Mouse (Mus musculus) cerebellum, postnatal 4 days (tissue): ENCODE data around the gene Ust.

ENCODE experiments used
- DNase-seq, 2 experiments: peaks; one replicate each; pipeline ENCODE4 v3.0.0; 2022; ENCODE audit warnings: low spot score in 2 of 2, mixed read lengths in 1 of 2

Gene Ust

DNA sequence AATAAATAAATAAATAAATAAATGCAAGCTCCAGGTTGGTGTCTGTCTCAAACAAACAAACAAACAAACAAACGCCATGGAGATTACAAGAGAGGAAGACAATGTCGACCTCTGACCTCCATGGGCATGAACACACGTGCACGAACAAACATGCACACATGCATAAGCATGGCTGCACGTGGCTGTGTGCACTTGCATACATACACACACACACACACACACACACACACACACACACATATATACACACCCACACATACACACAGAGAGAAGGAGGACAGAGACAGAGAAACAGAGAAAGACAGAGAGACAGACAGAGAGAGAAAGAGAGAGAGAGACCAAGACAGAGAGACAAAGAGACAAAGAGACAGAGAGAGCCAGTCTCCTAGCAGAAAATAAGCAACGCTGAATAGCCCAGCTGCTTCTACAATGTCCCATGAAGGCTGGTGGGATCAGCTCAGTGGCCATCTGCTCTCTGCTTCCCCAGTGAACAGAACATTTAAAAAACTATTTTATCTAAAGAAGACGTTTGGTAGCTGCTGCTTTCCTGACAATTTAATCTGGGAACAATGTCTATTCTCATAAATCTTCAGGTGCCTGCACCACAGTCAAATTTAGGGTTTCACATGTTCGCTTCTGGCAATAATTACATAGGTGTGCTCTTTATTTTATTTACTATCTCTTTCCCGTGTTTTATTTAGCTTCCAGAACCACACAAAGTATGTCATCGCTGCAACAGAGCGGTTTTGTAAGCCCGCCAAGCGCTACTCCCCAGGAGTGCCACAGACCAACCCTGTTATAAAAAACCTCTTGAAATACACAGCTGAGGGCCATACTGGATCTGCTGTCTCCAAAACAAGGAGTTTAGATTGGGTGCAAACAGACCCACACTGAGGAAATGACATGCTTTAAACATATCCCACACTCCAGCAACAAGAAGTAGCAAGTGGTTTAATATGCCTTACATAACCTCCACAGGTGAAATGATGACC, 89.5 kb downstream of the Ust start:
- no peak for DNase-seq

DNA sequence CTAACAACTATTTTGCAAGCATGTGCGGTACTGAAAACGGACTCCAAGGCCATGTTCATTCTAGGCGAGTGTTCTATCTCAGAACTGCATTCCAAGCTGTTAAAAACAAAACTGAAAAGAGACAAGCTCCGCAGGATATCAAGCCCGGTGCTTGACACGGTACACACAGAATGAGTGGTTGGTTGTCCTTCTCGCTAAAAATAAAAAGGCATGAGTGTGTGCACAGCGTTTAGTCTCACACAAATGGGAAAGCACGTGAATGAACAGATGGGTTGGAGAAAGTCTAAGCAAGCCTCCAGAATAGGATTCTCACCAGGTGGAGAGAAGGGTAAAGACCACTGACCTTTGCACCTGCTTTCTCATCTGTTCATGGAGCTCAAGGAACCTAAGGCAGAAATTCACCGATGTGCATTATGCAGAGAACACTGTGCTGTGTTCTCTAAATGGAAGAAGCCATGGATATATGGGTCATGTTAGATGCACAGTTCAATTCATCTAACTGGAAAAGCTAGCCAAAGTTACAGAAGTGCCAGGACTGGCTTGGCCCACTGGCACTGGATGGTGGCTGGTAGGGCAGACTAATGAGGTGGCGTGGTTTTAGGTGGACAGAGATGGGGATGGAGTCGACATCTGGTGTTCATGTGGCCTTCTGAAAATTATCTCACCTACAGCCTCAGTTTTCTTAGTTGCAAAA, 90.8 kb downstream of the Ust start:
- no peak for DNase-seq

DNA sequence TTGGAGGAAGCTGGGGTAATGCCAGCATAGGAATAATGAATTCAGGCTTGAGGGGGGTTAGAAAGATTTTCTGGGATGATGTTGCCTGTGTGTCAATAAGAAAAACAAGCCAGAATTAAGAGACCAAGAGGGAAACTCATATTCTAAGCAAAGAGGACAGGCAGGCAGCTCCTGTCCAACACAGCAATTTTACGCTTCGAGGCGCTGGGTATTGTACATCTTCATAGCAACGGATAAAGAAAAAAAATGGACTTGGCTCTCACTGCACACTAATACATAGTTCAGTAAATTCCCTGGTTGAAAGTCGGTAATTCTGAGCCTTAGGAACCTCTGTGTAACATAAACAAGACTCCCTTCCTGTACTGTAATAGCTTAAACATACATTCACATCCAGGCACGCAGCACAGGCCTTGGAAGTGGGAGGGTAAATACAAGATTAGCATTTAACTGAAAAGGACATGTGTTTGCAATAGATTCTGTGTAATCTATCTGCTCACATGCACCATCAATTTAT, 99.1 kb downstream of the Ust start:
- no peak for DNase-seq

DNA sequence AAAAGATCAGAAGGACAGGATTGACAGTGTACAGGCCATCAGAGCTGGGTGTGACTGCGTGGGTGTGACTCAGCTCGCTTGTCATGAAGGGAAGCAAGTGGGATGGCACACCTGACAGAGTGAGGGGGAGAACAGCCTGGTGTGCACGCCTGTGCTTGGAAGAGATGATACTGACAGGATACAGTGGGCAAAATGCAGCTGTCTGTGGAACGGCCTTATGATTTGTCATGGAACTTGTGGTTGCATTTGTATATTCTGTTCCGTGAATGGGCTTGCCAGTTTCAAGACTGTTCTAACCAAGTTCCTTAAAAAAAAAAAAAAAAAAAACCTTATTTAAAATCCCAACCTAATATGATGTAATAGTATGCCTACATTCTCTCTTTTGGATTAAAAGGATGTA, 103.2 kb downstream of the Ust start:
- DNase-seq: no peak

DNA sequence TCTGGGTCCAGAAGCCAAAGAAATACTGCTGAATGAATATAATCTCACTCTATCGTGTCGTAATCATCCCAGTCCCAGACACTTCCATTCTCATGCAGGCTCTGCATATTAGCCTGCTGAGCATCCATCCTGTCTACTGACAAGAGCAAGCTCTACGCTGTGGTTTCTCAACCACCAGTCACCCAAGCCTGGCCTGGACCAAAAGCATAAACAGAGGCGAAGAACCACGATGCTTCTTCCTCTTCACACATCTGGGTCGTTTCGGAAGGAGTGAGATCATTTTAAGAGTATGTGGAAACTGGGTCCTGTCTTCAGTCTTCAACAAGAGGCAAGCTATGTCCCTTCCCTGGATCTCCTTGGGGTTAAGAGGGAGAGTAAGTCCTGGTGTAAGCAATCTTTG, 103.6 kb downstream of the Ust start:
- no peak for DNase-seq

DNA sequence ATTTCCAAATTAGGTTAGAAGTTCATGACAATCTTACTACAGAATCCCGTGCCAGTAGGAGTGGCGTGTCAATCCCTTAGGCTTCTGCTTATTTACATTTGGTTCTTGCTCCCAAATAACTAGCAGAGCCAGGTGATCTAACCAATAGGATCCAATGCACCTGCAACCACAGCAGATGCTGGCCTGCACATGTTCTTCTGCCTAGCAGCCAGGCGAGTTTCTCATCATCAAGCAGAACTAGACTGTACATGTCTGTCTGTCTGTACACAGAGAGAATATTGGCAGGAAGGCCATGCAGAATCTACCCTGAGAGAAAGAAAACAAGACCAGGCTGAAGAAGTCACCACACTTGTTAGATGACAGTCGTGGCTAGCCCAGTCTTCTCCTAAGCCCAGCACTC, 113.5 kb downstream of the Ust start:
- no peak for DNase-seq

DNA sequence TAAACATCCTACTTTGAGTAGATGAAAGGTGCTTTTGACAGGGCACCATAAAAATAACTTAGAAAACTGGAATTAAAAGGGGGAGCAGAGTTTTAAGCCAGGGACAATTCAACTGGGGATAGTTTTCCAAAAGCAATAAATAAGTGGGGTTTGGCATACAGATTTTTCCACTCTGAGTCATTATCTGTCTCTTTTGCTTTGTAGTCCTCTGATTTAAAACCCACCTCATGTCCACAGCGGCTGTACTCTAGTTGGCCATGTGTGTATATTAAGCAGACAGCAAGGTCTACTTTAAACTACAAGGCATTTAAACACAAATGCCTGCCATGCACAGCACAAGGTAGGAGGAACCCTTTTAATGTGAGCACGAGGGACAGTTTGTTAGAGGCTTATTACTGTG, 126.4 kb downstream of the Ust start:
- DNase-seq: peak in 1 of 2 experiments; percentile 0

DNA sequence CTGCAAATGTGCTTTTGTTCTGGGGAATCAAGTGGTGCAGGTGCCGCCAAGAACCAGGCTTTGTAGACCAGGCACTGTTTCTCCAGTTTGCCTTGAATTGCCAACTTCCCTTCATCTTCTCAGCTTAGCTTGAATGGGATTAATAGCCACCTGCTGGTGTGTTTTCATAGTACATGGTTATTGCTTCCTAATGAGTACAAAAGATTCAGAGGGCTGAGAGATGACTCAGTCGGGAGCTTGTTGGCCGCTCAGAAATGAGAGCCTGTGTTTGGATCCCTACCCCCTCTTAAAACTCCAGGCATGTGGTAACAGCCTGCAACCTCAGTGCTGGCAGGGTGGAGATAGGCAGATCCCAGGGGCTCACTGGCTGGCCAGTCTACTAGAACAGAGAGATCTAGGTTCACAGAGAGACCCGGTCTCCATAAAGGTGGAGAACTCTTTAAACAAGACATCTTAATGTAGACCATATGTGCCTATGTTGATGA, 127.3 kb downstream of the Ust start:
- DNase-seq: peak in 1 of 2 experiments; percentile 18

DNA sequence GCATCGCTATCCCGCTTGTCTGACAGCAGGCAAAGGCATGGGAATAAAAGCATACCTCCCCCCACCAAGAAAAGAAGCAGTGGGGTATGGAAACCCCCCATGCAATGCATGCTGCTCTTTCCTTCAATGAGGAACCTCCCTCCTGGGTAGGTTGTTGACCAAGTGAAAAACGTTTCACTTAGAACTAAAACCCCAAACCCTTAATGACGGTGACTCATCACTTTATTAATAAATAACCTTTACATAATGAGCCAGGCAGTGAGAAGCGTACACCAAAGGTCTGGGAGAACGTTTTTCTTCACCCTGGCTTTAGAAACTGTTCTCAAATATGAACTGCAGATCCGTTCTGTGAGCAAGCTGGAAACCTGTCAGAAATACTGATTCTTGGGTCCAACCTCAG, 130.4 kb downstream of the Ust start:
- no peak for DNase-seq

DNA sequence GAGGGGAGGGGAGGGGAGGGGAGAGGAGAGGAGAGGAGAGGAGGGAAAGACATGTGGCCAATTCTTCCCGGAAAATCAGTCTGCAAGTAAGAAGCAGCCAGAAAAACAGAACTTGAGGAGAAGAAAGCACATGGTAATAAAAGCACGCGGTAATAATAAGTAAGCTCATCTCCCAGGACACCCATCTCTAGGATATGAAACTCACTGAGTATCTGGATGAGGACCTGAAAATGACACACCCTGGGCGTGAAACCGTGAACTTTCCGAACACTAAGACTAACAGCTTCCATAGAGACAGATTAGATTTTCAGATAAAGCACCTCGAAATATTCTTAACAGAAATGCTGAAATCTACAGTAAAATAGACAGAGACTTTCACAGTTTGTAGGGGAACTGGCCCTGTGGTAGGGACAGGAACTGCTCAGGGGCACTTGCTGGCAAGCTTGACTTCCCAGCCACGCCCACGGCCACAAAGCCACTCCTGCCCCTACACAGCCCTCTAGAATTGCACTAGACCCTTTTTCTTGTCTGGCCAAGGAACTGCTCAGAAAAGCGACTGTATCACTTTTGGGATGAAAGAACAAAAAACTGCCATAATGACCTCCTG, 148.6 kb downstream of the Ust start:
- DNase-seq: no peak

DNA sequence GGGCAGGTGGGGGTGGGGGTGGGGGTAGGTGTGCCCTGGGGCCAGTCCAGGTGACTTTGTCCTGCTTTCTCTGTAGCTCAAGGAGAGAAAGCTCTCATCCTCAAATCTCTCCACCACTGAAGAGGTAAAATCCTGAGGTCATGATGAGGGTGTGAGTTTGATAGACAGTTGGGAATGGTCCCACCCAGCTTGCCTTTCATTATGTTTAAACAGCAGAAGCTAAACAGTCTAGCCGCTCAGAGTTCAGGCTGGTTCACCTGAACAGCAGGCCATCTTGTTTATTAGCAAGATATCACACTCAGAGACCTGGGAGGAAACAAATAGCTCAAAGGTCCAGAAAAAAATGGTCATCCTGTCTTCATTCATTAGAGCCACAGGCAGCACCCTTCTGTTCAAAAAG, 152.8 kb downstream of the Ust start:
- DNase-seq: no peak

DNA sequence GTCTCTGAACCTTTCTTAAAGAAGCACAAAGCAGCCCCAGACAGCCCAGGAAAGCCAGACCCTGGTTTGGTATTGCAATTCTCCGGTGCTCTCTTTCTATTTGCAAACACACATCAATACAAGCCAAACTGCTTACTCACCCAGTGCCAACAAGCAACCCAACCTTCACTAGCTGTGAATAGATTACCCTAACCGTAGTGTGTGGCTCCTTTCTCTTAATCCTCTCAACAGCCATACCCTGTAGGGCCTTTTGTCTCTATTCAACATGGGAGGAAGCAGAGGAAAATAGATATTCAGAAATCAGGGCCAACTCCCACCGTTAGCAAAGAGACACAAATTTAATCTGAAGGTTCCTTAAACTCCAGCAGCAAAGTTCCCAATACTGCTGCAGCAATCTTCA, 154.4 kb downstream of the Ust start:
- DNase-seq: no peak

DNA sequence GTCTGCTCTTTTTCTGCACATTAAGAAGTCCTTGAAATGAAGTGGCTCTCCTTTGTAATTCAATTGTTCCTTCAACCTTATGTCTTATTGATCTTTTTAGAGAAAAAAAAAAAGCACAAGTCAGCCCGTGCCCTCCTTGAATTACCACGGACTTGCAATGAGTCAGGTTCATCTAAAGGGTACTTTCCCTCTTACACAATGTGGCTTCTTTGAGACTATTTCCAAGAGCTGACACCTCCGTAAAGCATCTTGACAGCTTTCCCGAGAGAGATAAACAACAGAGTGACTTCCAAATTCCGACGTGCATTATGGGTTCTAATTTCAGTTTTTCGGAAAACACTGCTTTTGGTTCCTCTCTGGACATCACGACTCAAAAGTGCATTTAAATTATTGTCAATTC, 155.3 kb downstream of the Ust start:
- DNase-seq: no peak

DNA sequence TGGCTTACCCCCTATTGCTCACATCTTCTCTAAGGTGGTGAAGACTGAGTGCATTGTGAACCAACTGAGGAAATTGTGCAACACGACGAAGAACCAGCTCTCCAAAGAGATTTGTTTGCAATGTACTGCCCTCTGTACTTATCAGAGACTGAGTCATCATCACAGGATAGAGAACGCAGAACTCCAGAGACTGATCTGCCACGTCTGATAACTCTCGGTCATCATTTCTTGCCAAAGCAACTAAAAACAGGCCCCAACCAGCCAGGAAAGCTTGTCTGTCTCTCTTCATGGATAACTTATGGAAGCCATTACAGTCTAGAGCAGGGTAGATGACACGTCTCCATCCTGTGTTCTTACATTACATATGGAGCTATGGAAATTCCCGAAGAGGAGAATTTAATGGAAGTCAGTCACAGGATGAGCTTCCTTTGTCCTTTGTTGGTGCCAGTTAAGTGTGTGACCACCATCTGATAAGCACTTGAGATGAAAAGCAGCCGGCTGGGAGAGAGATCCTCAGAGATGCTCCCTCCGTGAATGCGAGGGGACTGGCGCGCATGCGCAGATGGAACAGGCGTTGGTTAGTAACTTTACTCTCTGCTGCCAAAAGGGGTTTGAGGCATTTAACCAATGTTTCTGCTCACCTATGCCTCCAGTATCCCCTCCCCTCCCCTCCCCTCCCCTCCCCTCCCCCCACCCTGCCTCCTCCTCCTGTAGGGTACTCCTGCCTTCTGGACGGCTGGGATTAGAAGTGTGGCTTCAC, 160.2 kb downstream of the Ust start:
- no peak for DNase-seq

DNA sequence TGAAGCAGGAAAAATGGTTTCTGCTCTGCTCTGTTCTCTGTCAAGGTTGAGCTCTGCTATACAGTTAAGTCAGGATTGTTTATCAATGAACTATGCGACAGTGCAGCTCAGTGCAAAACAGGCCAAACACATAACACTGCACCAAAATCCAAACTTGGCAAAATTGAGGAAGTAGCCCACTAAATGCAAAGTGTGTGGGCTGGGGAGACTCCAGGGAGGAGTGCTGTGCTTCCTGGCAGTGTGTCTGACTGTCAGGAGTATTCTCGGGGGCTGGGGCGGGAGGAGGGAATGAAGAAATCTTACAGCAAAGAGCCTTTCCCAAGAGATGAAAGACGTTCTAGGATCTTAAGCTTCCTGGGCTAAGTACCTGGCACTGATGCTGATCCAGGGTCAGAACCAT, 165.1 kb downstream of the Ust start:
- no peak for DNase-seq

DNA sequence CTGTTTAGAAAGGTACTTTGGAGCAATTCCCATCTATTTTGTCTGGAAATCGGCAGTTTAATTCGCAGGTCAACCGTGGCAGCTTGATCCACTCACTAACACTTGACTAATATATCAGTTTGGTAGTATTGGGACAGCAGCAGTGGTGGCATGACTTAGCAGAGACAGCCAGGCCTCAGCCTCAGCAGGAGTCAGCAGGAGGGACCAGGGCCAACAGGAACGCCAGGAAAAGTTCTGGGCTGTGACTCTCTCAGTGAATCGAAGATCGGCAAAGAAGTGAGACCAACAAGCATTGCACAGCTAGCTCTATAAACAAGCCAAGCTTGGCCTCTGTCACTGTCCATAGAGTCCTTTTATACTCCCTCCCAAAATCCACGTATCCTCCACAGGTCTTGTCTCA, 168.0 kb downstream of the Ust start:
- DNase-seq: no peak

DNA sequence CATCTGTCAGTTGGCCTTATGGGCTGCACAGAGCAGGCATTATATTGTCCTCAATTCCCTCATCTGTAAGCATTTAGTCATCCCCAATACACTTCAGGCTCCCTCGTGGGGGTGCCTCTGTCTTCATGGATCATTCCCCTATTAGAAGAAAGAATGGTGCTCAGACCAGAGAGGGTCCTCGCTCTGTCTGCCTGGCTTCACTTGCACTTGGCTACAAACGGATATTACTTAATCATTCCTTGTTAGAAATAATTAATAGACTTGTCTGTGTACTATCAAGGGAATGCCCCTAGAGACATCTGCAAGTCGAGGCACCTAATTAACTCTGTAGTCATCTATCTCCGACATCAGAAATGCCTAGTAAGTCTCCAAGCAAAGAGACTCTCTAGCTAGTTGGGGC, 171.1 kb downstream of the Ust start:
- no peak for DNase-seq

DNA sequence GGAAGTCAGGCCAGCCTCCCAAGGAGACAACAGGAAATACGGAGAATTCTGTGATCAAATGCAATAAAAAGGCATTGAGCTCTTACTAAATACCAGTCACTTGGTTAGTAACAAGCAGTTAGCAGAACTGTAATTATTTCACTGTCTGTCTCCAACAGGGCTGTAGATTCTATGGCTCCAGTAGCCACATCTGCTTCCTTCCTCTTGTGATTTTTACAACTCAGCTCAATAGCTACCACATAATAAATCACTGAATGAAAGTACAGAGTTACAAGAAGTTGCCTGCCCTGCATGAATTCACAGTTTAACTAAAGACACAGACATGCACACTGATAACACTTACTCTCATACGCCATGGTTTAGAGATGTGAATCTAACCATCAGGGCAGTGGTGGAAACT, 176.1 kb downstream of the Ust start:
- DNase-seq: no peak

DNA sequence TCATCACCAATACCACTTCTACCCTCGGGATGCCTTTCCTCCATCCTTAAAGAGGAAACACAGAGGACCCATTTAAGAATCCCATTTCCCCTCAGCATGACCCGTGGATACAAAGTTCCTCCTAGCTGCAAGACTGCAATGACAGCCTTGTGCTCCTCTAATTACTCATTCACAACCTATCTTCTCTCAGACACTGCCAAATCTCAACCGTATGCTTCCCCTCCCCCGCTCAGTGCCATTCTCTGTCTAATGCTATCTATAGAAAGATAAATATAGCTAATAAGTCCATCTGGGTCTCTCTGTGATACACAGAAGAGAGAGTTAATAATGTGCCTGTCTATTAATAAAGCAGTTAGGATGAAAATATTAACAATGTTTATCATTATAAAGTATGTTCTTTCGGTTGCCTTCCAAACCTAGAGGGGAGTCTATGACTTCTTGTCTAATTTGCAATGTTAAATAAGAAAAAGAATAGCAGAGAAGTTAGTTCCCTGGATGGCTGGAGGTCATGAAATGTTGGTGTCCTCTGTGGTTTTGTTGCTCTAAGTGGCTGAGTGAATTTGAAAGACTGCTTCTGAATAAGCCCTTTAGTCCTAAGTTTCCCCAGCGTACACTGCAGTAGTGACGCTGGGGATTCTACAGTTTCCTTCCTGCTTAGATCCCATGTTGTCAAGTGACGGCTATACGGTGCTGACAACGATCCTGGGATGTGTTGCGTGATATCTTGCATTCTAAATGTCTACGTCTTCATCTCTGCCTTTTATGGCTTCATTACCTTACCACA, 178.8 kb downstream of the Ust start:
- peak in 1 of 2 experiments; percentile 12 for DNase-seq

DNA sequence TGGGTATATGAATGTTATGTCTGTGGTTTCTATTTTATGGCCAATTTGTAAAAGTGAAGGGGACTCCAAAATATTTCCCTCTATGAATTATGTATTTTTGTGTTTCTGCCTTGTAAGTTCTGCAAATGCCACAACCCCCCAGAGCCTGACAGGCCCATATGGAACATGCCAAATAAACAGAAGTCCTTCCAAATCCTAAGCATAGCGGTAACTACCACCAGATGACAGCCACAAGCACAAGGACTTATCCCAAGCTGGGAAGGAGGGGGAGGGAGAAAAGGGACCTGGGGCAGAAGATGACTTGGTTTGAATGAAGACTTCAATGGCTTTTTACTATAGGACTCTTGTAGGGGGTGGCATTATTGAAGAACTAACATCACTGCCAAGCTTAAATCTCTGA, 182.0 kb downstream of the Ust start:
- no peak for DNase-seq

DNA sequence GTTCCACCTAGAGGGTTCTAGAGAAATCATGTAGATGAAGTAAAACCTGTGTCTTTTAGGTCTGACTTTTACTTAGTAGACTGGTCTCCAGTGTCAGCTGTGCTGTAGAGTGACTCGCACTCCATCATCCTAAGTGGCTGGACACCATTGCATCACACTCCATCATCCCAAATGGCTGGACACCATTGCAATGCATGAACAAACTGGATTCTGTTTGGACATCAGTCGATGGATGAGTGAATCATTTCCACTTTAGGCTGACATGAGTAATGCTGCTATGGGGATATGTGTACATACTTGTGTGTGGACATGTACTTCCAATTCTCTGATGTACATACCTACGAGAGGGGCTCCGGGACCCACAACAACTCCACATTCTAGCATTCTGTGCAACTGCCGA, 187.7 kb downstream of the Ust start:
- no peak for DNase-seq
